ENCODE assay signal across 32 mouse cellular contexts in genomic region chr6:53929858-53930257, GRCm38 (mm10). TPM values are rescaled to one million over a fixed set of nuclear protein-coding genes. Genes with fewer than 3 reads are reported as not detected.
DNase-seq lines count a peak whose midpoint lies in the region; ATAC-seq and TF ChIP-seq lines count a peak whose summit lies in the region.
"Had no signal": no experiment of that assay in that cellular context is flagged by ENCODE, and none has a peak within 500 bp of the region (broad histone marks: within the 10 kb centered on the region; RNA-seq: fewer than 3 reads in every experiment).

No protein-coding gene starts in this region.

- no peak overlapping the region for H3K4me2 ChIP-seq in heart, postnatal 0 days (ENCODE audit: low read depth, low read length)
- no peak overlapping the region for H3K4me2 ChIP-seq in heart, embryonic 11.5 days
- no peak overlapping the region for H3K4me2 ChIP-seq in liver, embryonic 14.5 days (ENCODE audit: low read depth)
- no peak overlapping the region for H3K4me2 ChIP-seq in CH12.LX (ENCODE audit: insufficient read depth, low read depth, poor library complexity, severe bottlenecking)
- H3K4me2 ChIP-seq: embryonic facial prominence, embryonic 13.5 days; forebrain, embryonic 12.5 days; heart, embryonic 12.5 days; hindbrain, embryonic 13.5 days; limb, embryonic 15.5 days; neural tube, embryonic 13.5 days had no signal

- TF ChIP-seq POLR2A in CH12.LX (IDR thresholded peaks at IDR 0.05; ENCODE audit: low read depth, low read length): no peak
- no peak for TF ChIP-seq POLR2A in small intestine, adult 2 months (IDR thresholded peaks at IDR 0.05; ENCODE audit: low read depth, low read length)

- dilution Hi-C loops in CH12.LX (cut with MboI; ENCODE audit: extremely low pct_ligation_motif_present, extremely low pct_unique_long_range_greater_than_20kb, low sequenced_read_pairs): no loop called here

- H3K79me2 ChIP-seq in CH12.LX (replicated peaks; ENCODE audit: control insufficient read depth, extremely low read depth, insufficient read depth, poor library complexity, severe bottlenecking): no peaks in the 10 kb centered on the region

- peak; percentile 34; the same call in 1 of the 2 replicates for TF ChIP-seq CTCF in heart, postnatal 0 days (IDR thresholded peaks at IDR 0.05; ENCODE audit: low read depth)
- TF ChIP-seq CTCF in liver, embryonic 14.5 days (IDR thresholded peaks at IDR 0.05; ENCODE audit: low read depth): peak; percentile 17; the same call in 1 of the 2 replicates
- TF ChIP-seq CTCF in CH12.LX (conservative IDR thresholded peaks at IDR 0.05 in 1 of 2, IDR thresholded peaks at IDR 0.05 in 1 of 2; ENCODE audit: low read depth in 2 of 2, low read length in 2 of 2): peak; percentile 9 to 50; a peak in 2 of 4 replicates
- peak; percentile 37; the same call in 1 of the 2 replicates for TF ChIP-seq CTCF in small intestine, adult 2 months (IDR thresholded peaks at IDR 0.05; ENCODE audit: extremely low read depth, insufficient read length, insufficient replicate concordance, low read depth, low read length)

- no peak for TF ChIP-seq EP300 in heart, postnatal 0 days (IDR thresholded peaks at IDR 0.05; ENCODE audit: low read depth)
- no peak for TF ChIP-seq EP300 in liver, embryonic 14.5 days (IDR thresholded peaks at IDR 0.05; ENCODE audit: low read depth)
- no peak for TF ChIP-seq EP300 in CH12.LX (IDR thresholded peaks at IDR 0.05; ENCODE audit: low read length)

- WGBS in heart, postnatal 0 days: 51% methylated on average over 4 of the region's 4 CpGs
- WGBS in heart, embryonic 11.5 days (ENCODE audit: insufficient replicate concordance): 61% methylated on average over 4 of the region's 4 CpGs
- 44% methylated on average over 4 of the region's 4 CpGs for WGBS in liver, embryonic 14.5 days (ENCODE audit: insufficient replicate concordance)
- 74% methylated on average over 4 of the region's 4 CpGs for WGBS in small intestine, adult 2 months

- no peaks in the 10 kb centered on the region for H3K4me1 ChIP-seq in heart, postnatal 0 days (ENCODE audit: control insufficient read depth, insufficient read depth)
- H3K4me1 ChIP-seq in heart, embryonic 11.5 days (ENCODE audit: control insufficient read depth, insufficient read depth, low read length): no peaks in the 10 kb centered on the region
- no peaks in the 10 kb centered on the region for H3K4me1 ChIP-seq in liver, embryonic 14.5 days (replicated peaks; ENCODE audit: control insufficient read depth in 2 of 2, insufficient read depth in 2 of 2, low read length in 1 of 2)
- H3K4me1 ChIP-seq in CH12.LX (ENCODE audit: control insufficient read depth in 1 of 2, insufficient read depth in 2 of 2): peaks cover 2 to 27% of the 10 kb centered on the region in 2 experiments; a peak in 3 of 4 replicates
- H3K4me1 ChIP-seq in small intestine, adult 2 months (ENCODE audit: control insufficient read depth, insufficient read depth, insufficient read length, low read length): no peaks in the 10 kb centered on the region
- H3K4me1 ChIP-seq: heart, embryonic 12.5 days; neural tube, embryonic 13.5 days had no signal

- ATAC-seq in heart, postnatal 0 days (ENCODE audit: insufficient read depth, low read depth): no peak
- ATAC-seq in heart, embryonic 11.5 days (replicated peaks; ENCODE audit: insufficient number of reproducible peaks, low FRiP score, low TSS enrichment): no peak
- ATAC-seq in liver, embryonic 14.5 days (ENCODE audit: insufficient read depth): no peak
- ATAC-seq: inflammation-experienced regulatory T-cells, adult 6 months had no signal

- no peaks in the 10 kb centered on the region for H3K27me3 ChIP-seq in heart, postnatal 0 days (ENCODE audit: control insufficient read depth, insufficient read depth, low read length)
- no peaks in the 10 kb centered on the region for H3K27me3 ChIP-seq in heart, embryonic 11.5 days (ENCODE audit: control insufficient read depth, insufficient read depth, low read length)
- H3K27me3 ChIP-seq in liver, embryonic 14.5 days (ENCODE audit: control insufficient read depth, insufficient read depth, low read length): no peaks in the 10 kb centered on the region
- no peaks in the 10 kb centered on the region for H3K27me3 ChIP-seq in CH12.LX (replicated peaks)
- no peaks in the 10 kb centered on the region for H3K27me3 ChIP-seq in small intestine, adult 2 months (ENCODE audit: control insufficient read depth, insufficient read depth, low read length)
- H3K27me3 ChIP-seq: embryonic facial prominence, embryonic 13.5 days; forebrain, embryonic 12.5 days; hindbrain, embryonic 13.5 days; limb, embryonic 15.5 days; neural tube, embryonic 13.5 days had no signal

- in situ Hi-C loops in CH12.LX (cut with MboI; ENCODE audit: low pct_ligation_motif_present, low pct_unique_long_range_greater_than_20kb, low sequenced_read_pairs): no loop called here

- no peaks in the 10 kb centered on the region for H3K36me3 ChIP-seq in heart, postnatal 0 days (replicated peaks; ENCODE audit: control insufficient read depth, insufficient read depth, low read length)
- no peaks in the 10 kb centered on the region for H3K36me3 ChIP-seq in heart, embryonic 11.5 days (ENCODE audit: control insufficient read depth, insufficient read depth, low read length)
- H3K36me3 ChIP-seq in liver, embryonic 14.5 days (replicated peaks; ENCODE audit: control insufficient read depth, insufficient read depth, low read depth): no peaks in the 10 kb centered on the region
- no peaks in the 10 kb centered on the region for H3K36me3 ChIP-seq in CH12.LX (replicated peaks in 1 of 2; ENCODE audit: control insufficient read depth in 1 of 2, insufficient read depth in 1 of 2, low read length in 1 of 2)
- H3K36me3 ChIP-seq in small intestine, adult 2 months (ENCODE audit: control insufficient read depth, insufficient read depth, low read length): no peaks in the 10 kb centered on the region
- H3K36me3 ChIP-seq: embryonic facial prominence, embryonic 13.5 days; forebrain, embryonic 12.5 days; heart, embryonic 12.5 days; hindbrain, embryonic 13.5 days; limb, embryonic 15.5 days; neural tube, embryonic 13.5 days had no signal

- DNase-seq in heart, postnatal 0 days (ENCODE audit: low spot score): no peak
- DNase-seq in liver, embryonic 14.5 days (ENCODE audit: low read depth in 3 of 3, low spot score in 3 of 3): no peak
- DNase-seq in liver (no peak), CH12.LX (ENCODE audit: extremely low read depth) (peak; percentile 31)
- DNase-seq in frontal cortex, postnatal 10 days (ENCODE audit: low spot score in 2 of 2): no peak
- DNase-seq: adrenal gland, postnatal 14 days; cerebellum, adult 8-10 months; cerebellum, postnatal 36 days; embryo, embryonic 11 days; gastrocnemius, postnatal 10 days; kidney, adult 8-10 months; kidney, postnatal 25 days; lung, adult 18-20 months; midbrain, embryonic 14.5 days; thymus, postnatal 25 days had no signal

- no peaks in the 10 kb centered on the region for H3K9me3 ChIP-seq in heart, postnatal 0 days (replicated peaks; ENCODE audit: control insufficient read depth, low read length)
- H3K9me3 ChIP-seq in heart, embryonic 11.5 days (replicated peaks; ENCODE audit: control insufficient read depth, low read length): no peaks in the 10 kb centered on the region
- no peaks in the 10 kb centered on the region for H3K9me3 ChIP-seq in liver, embryonic 14.5 days (ENCODE audit: control insufficient read depth, low read length)
- no peaks in the 10 kb centered on the region for H3K9me3 ChIP-seq in CH12.LX (replicated peaks; ENCODE audit: low read length)
- H3K9me3 ChIP-seq: embryonic facial prominence, embryonic 13.5 days; forebrain, embryonic 12.5 days; heart, embryonic 12.5 days; hindbrain, embryonic 13.5 days; limb, embryonic 15.5 days; neural tube, embryonic 13.5 days had no signal

- peak; percentile 19 for TF ChIP-seq RAD21 in CH12.LX (IDR thresholded peaks at IDR 0.05; ENCODE audit: low read depth, low read length)

- H3K9ac ChIP-seq in heart, postnatal 0 days (replicated peaks; ENCODE audit: low read depth, low read length): no peak overlapping the region
- H3K9ac ChIP-seq in heart, embryonic 11.5 days (ENCODE audit: low read depth, low read length): no peak overlapping the region
- H3K9ac ChIP-seq in liver, embryonic 14.5 days (replicated peaks): no peak overlapping the region
- no peak overlapping the region for H3K9ac ChIP-seq in CH12.LX (ENCODE audit: insufficient read depth, low read depth)
- H3K9ac ChIP-seq: embryonic facial prominence, embryonic 13.5 days; forebrain, embryonic 12.5 days; heart, embryonic 12.5 days; hindbrain, embryonic 13.5 days; limb, embryonic 15.5 days; neural tube, embryonic 13.5 days had no signal

- H3K4me3 ChIP-seq in heart, postnatal 0 days (ENCODE audit: low read depth, low read length): no peak overlapping the region
- no peak overlapping the region for H3K4me3 ChIP-seq in heart, embryonic 11.5 days (ENCODE audit: low read depth, low read length)
- H3K4me3 ChIP-seq in liver, embryonic 14.5 days (ENCODE audit: insufficient read depth in 1 of 2, low read depth in 2 of 2, low read length in 2 of 2): no peak overlapping the region
- no peak overlapping the region for H3K4me3 ChIP-seq in CH12.LX (replicated peaks in 1 of 3; ENCODE audit: low read depth in 2 of 3, low read length in 2 of 3, poor library complexity in 1 of 3)
- no peak overlapping the region for H3K4me3 ChIP-seq in small intestine, adult 2 months (ENCODE audit: low read depth, low read length)
- H3K4me3 ChIP-seq: embryonic facial prominence, embryonic 13.5 days; erythroblast, embryonic 14.5 days; forebrain, embryonic 12.5 days; heart, embryonic 12.5 days; hindbrain, embryonic 13.5 days; limb, embryonic 15.5 days; myocyte; neural tube, embryonic 13.5 days had no signal

- no peak overlapping the region for H3K27ac ChIP-seq in heart, postnatal 0 days (ENCODE audit: low read depth)
- H3K27ac ChIP-seq in heart, embryonic 11.5 days (ENCODE audit: low read depth, low read length): no peak overlapping the region
- no peak overlapping the region for H3K27ac ChIP-seq in liver, embryonic 14.5 days
- no peak overlapping the region for H3K27ac ChIP-seq in CH12.LX (ENCODE audit: insufficient read depth, low read depth)
- H3K27ac ChIP-seq in small intestine, adult 2 months (ENCODE audit: insufficient read depth, low read depth, low read length): no peak overlapping the region
- H3K27ac ChIP-seq: embryonic facial prominence, embryonic 13.5 days; forebrain, embryonic 12.5 days; hindbrain, embryonic 13.5 days; limb, embryonic 15.5 days; neural tube, embryonic 13.5 days had no signal

RNA-seq across cellular contexts. Expression of gene Cpvl, which starts 48.6 kb away (rescaled TPM):
- total RNA-seq in heart, postnatal 0 days (2014; rRNA removed; ENCODE audit: low replicate concordance): not detected in 2 replicates
- polyA plus RNA-seq in heart, postnatal 0 days (2015; fragmentation: Nextera tagmentation; extraction: Ambion mirVana): 0.08 TPM in 1 of 2 replicates, not detected in the other
- polyA plus RNA-seq in heart, embryonic 11.5 days (2014; fragmentation: Nextera tagmentation; extraction: Ambion mirVana): not detected in 2 replicates
- polyA plus RNA-seq in liver, embryonic 14.5 days (2012; rRNA removed): not detected in 2 replicates
- not detected in 2 replicates for polyA plus RNA-seq in liver, embryonic 14.5 days (2014; fragmentation: Nextera tagmentation; extraction: Ambion mirVana)
- total RNA-seq in CH12.LX (2012; rRNA removed) (not detected in 2 replicates), CH12.LX (2014; rRNA removed) (not detected in 2 replicates)
- 0.22 TPM in 1 of 2 replicates, not detected in the other for polyA plus RNA-seq in CH12.LX (2012; ENCODE audit: insufficient read length, low read depth)
- polyA plus RNA-seq in small intestine, adult 2 months (2012; rRNA removed): 0.10 TPM in 1 of 2 replicates, not detected in the other
- total RNA-seq: adrenal gland, postnatal 14 days; gastrocnemius, postnatal 10 days; granulocyte monocyte progenitor cell, adult 5-6 weeks; heart, postnatal 25 days; layer of hippocampus, adult 8-10 months; left cerebral cortex, postnatal 36 days; megakaryocyte-erythroid progenitor cell, adult 5-6 weeks had no signal
- polyA plus RNA-seq: erythroblast, embryonic 14.5 days; forebrain, embryonic 12.5 days; heart, embryonic 12.5 days; hindbrain, embryonic 13.5 days; inflammation-experienced regulatory T-cells, adult 6 months; myocyte; neural tube, embryonic 13.5 days; stomach, embryonic 14.5 days had no signal
